Mouse (Mus musculus): ENCODE results near the gene Prss32. TPM values are rescaled to one million over a fixed set of nuclear protein-coding genes. Genes with fewer than 3 reads are reported as not detected.

The Prss32 gene
- not detected in 2 replicates for polyA plus RNA-seq (2012)

DNA sequence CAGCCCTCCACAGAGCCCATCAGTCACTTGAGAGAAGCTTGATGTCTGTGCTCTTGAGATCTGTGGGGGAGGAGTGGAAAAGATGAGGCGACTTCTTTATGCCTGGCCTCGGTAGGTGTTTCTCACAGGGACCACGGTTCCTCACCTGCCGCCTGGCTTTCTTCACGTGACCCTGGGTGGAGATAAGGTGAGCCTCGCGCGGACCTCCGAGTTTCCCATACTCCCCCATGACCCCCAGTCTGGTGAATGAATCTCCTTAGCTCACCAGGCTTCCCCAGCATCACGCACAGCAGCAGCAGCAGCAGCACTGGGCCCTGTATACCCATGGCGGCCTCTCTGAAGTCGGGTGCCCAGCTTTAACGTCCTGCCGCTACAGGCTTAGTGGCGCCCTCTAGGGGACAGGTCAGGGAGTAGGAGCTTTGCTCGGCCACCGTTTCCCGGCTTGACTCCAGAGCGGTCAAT is at the start of gene Prss32, which contains the start of gene Prss41:
TSS of gene Prss32 (plus strand) at position 44 of the 462 bp plus-strand sequence.
TSS of gene Prss41 (minus strand) at position 361 of the 462 bp plus-strand sequence.

DNA sequence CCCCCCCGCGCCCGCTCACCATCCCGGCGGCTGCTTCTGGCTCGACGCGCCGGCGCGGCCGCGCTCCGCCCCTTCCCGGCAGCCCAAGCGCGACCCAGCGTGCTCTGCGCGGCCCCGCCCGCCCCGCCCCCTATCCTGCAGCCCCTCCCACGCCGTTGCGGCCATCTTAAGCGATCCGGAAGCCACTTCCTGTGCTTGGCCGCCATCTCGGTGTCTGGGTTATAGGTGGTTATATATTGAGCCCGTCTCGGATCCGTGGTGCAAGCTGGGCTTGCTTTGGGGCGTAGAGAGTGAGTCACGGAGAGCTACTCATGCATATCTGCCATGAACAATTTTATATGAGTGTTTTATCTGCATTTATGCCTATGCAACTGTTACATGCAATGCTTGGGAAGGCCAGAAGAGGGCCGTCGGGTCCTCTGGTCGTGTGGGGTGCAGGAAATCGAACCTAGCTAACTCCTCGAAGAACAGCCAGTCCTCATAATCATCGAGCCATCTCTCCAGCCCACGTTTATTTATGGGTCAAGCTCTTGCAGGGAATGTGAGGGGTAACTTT is 14.5 kb upstream of the Prss32 start, which contains the start of gene Elob:
TSS of gene Elob (minus strand) at position 73 of the 556 bp plus-strand sequence.

DNA sequence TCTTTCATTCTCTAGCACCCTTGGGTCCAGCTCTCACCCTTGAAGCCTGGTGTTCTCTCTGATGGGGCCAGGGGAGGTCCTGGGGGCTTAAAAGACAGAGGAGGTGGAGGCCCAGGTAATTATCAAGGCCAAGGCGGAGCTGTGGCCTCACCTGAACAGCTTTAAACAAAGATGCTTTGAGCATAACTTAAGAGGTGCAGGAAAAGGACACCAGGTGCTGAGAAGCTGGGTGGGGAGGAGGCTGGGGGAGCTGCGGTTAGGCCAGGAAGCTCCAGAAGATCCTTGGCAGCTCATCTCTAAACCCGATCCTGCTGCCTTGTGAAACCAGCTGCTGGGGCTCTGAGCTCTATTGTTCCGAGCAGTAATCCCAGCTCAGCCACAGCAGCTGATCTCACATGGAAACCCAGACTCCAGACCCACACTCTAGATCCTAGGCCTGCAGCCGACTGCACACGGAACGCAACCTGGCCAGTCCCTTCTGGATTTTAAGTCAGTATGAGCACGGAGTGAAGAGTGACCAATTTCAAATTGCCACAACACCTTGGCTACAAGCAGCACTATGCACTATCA is 7.6 kb upstream of the Prss32 start, which contains the start of gene Prss33:
TSS of gene Prss33 (minus strand) at position 51 of the 570 bp plus-strand sequence.

DNA sequence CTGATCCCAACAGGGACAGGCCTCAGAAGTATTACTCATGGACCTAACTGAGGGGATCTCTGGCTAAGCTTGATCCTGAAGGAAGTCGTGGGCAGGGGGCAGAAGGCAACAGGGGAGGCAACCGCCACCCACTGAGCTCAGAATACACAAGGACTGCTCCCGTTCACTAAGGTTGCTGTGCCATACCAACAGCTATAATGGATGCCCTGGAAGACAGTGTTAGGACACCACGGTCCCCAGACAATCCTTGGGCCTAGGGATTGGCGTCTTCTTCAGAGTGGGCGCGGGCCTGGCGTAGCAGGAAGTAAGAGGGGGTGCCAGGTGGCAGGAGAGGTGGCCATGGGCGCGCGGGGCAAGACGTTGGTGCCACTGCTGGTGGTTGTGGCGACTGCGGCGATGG is 24.1 kb downstream of the Prss32 start, which contains the start of gene Prss21:
TSS of gene Prss21 (plus strand) at position 301 of the 400 bp plus-strand sequence.

DNA sequence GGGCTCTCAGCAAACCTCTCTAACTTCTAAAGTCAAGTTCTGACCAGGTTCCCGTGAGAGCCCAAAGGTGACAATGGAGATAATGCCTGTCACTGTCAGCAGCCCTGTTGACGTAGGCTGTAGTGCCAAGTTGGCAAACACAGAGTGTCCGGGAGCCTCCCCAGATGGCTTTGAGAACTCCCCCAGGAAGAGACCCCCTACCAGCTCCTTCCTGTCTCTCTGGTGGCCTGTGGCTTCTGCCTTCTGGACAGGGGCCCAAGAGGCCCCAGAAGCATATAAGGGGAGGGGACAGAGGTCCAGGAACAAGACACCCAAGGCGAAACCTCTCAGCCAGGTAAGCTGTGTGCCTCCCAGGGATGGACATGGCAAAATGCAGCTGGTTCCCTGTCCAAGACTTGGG is 36.9 kb downstream of the Prss32 start, which contains the start of the genes Dcpp1 and Dcpp2:
TSS of gene Dcpp1 (plus strand) at position 301 of the 400 bp plus-strand sequence.
TSS of gene Dcpp2 (plus strand) at position 305 of the 400 bp plus-strand sequence.

Other genes with a start within 250 kb of the Prss32 start
- gene Zfp13, start 244.4 kb upstream of the Prss32 start, polyA plus RNA-seq (2012), result 0.21 and 0.53 TPM in 2 replicates
- gene Zscan10, start 243.0 kb upstream of the Prss32 start, polyA plus RNA-seq (2012), result 0.04 TPM in 1 of 2 replicates, not detected in the other
- gene Mmp25, start 198.6 kb upstream of the Prss32 start, polyA plus RNA-seq (2012), result 3.6 and 6.2 TPM in 2 replicates
- 0.12 TPM in 1 of 2 replicates, not detected in the other for gene Bicdl2, start 183.3 kb upstream of the Prss32 start, polyA plus RNA-seq (2012)
- gene Hcfc1r1, start 170.3 kb upstream of the Prss32 start, polyA plus RNA-seq (2012), result 198 and 201 TPM in 2 replicates
- 85.4 and 101 TPM in 2 replicates for gene Thoc6, start 170.0 kb upstream of the Prss32 start, polyA plus RNA-seq (2012)
- 59.9 and 90.1 TPM in 2 replicates for gene Tnfrsf12a, start 166.4 kb upstream of the Prss32 start, polyA plus RNA-seq (2012)
- not detected in 2 replicates for gene Cldn6, start 164.6 kb upstream of the Prss32 start, polyA plus RNA-seq (2012)
- gene Cldn9, start 159.8 kb upstream of the Prss32 start, polyA plus RNA-seq (2012), result not detected in 2 replicates
- gene 1520401A03Rik, start 121.1 kb upstream of the Prss32 start, polyA plus RNA-seq (2012), result 0.04 TPM in 1 of 2 replicates, not detected in the other
- gene Pkmyt1, start 117.5 kb upstream of the Prss32 start, polyA plus RNA-seq (2012), result 234 and 248 TPM in 2 replicates
- gene Paqr4, start 103.0 kb upstream of the Prss32 start, polyA plus RNA-seq (2012), result 6.6 and 11.9 TPM in 2 replicates
- 0.10 and 0.19 TPM in 2 replicates for gene Kremen2, start 98.0 kb upstream of the Prss32 start, polyA plus RNA-seq (2012)
- gene Flywch1, start 72.3 kb upstream of the Prss32 start, polyA plus RNA-seq (2012), result 48.3 and 66.6 TPM in 2 replicates
- gene Flywch2, start 57.8 kb upstream of the Prss32 start, polyA plus RNA-seq (2012), result 13.9 and 18.9 TPM in 2 replicates
- gene Srrm2, start 53.3 kb upstream of the Prss32 start, polyA plus RNA-seq (2012), result 226 and 408 TPM in 2 replicates
- gene Elob, start 14.7 kb upstream of the Prss32 start, polyA plus RNA-seq (2012), result 607 and 611 TPM in 2 replicates
- gene Prss33, start 7.8 kb upstream of the Prss32 start, polyA plus RNA-seq (2012), result not detected in 2 replicates
- not detected in 2 replicates for gene Prss41, start 317 bp downstream of the Prss32 start, polyA plus RNA-seq (2012)
- gene Prss21, start 24.2 kb downstream of the Prss32 start, polyA plus RNA-seq (2012), result not detected in 2 replicates
- gene Dcpp1, start 37.0 kb downstream of the Prss32 start, polyA plus RNA-seq (2012), result not detected in 2 replicates
- gene Dcpp2, start 37.0 kb downstream of the Prss32 start, polyA plus RNA-seq (2012), result not detected in 2 replicates
- not detected in 2 replicates for gene Dcpp3, start 73.6 kb downstream of the Prss32 start, polyA plus RNA-seq (2012)
- gene Sbp, start 97.8 kb downstream of the Prss32 start, polyA plus RNA-seq (2012), result not detected in 2 replicates
- gene Sbpl, start 111.4 kb downstream of the Prss32 start, polyA plus RNA-seq (2012), result not detected in 2 replicates
- 0.25 and 0.40 TPM in 2 replicates for gene Prss30, start 136.7 kb downstream of the Prss32 start, polyA plus RNA-seq (2012)
- 0.04 TPM in 1 of 2 replicates, not detected in the other for gene Prss22, start 154.2 kb downstream of the Prss32 start, polyA plus RNA-seq (2012)
- gene Prss27, start 194.3 kb downstream of the Prss32 start, polyA plus RNA-seq (2012), result not detected in 2 replicates
- 11.5 and 14.5 TPM in 2 replicates for gene Kctd5, start 229.6 kb downstream of the Prss32 start, polyA plus RNA-seq (2012)